Mouse (Mus musculus) regulatory T cell (primary cell): Measurements from ENCODE around the gene Vps13d.

Source experiments
- in situ Hi-C: fragments of 300-600 bp; cut with MboI, MseI; formaldehyde crosslinking; loops from one replicate; pipeline ENCODE4 v1.15.1; 2025; ENCODE audit warnings: high pct_unique_total_duplicates

Vps13d gene

DNA sequence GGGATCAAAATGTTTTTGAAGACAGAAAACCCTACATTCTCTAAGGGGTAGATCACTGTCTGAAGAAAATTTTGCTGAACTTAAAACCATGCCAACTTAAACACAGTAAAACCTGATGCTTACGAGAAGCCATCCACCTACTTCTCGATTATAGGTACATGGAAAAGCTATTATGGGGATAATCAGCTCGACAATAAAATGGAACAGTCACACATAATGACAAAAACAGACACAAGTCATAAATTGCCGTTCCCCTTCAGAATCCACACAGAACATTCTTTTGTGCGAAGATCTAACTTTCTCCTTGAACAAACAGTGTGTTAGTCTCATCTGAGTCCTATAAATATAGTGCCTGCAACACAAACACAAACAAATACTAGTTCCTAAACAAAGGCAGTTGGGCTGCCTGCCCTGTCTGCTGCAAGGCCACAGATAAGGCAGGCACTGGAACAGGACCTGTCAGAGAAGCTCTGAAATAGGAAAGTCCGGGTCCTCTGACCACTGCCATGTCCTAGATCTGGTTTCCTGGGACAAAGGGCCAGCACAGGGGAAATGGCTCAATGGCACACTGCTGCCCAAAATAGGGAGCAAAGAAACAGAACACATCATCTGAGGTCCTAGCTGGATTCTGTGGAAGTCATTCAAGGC lies 153.5 kb downstream of the Vps13d start:
- in situ Hi-C loops, result no loop called here

DNA sequence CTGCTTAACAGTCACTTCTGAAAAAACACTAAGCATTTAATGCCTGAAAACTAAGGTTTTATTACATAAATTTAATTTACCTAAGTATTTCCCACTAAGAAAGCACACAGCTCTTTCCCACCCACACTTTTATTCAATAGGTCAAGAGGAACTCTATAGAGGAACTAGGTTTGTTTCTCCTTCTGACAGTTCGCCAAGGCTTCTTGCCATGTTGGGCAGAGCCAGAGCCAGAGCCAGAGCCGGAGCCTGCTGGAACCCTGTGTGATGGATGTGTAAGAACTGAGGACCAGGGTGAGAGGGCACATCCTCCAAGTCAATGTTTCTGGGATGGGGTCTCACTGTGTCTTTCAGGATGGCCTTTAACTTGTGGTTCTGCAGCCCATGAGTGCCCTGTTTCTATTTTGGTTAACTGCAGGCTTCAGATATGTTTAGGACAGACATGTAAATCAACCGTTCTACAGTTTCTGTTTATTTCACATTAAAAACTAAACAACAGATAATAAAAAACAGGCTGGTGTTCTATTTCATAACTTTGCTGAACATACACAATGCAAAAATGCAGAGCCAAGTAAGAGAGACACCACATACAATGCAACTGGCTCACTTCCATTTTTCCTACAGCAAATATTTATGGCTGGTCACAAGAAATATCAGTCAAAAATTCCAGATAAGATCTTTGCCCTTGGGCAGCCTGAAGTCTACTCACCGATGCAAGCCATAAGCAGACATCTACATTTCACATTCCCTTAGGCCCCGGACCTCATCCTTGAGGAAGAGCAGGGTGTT lies 157.0 kb downstream of the Vps13d start:
- in situ Hi-C loops, result no loop called here

DNA sequence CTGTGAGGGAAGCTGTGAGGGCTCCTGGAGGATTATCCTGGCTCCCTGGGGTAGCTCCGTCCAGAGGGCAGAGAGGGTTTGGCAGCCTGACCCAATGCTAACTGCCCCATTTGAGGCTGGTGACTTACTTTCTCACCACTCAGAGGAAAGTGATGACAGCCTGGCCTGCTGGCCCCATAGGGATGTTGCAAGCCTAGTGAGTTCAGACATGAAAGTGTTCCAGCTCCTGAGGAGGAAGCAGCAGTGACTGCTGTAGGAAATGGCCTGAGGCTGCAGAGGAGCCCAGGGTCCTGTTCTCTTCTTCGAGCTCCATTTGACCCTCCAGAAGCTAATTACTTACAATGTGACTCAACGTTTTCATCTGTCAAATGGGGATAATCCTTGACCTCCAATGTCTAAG lies 157.8 kb downstream of the Vps13d start:
- in situ Hi-C loops, result no loop called here

DNA sequence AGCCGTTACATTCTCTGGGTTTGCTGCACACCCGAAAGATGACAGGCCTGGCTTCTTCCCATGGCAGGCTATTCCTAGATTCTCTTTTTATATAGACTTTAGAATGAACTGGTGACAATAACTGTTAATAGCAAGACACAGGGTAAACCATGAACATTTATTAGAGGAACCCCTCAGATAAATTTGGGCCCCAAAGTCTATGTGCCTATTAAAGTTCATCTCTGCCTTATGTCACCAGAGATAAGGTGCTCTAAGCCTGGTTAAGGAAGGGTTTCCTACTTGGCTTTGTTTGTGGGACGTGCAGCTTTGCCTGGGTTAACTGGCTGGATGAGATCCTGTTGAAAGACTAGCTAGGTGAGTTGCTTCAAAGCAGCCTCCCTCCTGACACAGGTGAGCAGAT lies 159.4 kb downstream of the Vps13d start:
- in situ Hi-C loops, result no loop called here

DNA sequence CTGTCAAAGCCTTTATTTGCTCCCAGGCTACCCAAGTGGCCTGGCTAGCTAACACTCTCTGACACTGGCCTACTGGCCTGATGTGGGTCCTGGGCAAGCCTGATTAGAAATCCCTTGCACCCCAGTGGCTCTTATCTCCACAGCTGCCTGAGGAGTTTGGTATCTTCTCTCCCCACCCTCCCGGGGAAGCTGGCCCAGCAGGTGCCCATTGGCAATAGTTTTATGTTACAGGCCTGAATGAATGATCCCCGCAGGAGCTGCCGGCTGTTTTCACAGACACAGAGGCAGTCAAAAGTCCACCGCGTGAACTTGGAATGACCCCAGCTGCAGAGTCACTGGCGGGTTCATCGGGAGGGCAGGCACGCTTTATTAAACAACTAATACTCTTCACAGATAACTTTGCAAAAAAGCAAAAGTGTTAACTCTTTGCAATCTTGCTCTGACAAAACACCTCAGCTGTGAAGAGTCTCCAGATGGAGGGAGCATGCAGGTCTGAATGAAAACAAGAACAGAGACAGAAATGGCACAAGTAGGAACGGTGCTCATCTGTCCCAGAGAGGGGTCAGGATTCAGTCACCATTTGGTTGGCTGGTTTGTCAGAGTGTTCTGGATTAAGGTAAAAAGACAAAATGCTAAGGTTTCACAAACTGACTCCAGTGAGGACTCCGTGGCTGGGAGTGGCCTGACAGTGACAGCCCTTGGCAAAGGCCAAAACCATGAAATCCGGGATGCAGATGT lies 160.1 kb downstream of the Vps13d start:
- in situ Hi-C loops, result no loop called here

DNA sequence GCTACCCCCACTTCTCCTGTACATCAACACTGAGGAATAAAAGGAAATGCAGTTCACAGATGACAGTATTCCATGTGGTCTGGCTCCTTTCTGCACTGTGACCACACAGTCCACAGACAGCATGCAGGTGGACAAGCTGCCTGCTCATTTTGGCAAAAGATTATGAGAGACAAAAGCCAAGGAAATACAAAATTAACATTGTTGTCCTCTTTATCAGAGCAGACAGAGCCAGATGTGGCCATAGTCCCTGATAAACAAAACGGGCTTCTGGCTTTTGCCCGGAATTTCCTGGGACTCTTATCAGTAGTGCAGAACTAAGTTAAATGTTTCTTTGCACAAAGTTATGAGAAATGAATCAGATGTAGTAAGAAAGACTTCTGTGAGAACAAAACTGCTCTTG lies 161.4 kb downstream of the Vps13d start:
- in situ Hi-C loops, result no loop called here

DNA sequence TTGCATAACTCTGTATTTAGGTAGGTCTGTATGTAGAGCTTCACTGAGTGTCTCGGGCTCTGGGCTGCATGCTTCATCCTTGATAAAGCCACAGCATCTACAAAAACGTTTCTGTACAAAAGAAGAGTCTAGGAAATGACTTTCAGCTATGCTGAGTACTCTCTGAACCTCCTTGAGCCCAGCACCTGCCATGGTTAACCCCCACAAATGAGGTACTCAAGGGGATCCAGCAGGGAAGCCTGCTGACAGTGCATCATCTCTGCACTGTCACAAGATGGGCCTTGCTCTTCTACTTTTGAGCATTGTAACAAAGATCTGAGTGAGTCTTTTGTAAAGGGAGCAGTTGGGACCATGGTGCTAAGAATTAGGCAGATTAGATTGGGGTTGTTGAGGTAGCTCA lies 162.2 kb downstream of the Vps13d start:
- in situ Hi-C loops, result no loop called here

DNA sequence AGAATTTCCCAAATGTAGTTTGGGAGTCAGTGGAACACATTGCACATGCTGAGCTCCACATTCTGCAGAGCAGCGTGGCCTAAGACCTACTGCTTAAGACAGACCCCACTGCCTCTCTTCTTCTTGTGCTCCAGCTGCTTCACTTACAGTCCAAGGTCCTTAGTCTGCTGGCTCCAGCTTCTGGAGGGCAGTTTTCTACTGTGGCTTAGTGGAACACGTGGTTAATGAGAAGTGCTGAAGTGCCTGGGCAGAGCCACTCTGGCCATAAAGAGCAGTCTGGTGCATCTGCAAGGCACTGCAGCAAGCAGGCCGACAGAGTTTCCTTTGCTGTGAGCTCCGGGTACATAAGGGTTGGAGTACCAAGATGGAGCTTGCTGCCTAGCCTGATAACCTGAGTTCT lies 163.3 kb downstream of the Vps13d start:
- in situ Hi-C loops, result no loop called here

DNA sequence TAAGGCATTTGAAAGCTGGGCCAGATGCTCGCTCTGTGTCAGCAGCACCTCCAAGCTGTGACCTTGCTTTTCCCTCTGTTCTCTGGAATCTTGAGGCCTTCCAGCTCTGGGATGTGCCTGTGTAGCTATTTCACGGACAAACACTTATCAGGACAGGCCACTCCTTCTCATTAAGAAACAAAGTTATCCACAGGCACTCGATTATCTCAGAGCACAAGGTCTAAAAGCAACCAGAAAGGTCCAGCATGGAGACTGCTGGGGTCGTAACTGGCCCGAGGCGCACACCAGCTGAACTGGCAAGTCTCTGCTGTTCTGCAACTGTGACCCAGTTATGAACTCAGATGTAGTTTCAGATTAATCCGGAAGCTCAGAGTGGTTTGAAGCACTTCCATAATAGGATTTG lies 168.4 kb downstream of the Vps13d start:
- in situ Hi-C loops, result no loop called here

DNA sequence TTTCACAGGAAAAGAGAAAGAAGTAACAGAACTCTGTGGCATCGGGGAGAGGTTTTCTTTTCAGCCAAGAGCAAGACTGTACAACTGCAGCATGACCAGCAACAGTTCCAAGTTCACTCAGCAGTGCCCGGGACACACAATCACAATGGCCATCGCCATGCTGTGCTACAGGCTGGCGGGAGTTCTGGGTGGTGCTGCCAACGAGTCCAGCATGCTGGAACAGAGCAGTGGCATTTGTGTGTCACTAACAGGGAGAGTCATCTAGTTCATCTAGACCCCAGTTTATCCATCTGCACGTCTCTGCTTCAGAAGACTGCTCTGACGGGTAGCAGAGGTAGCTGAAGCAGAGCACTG lies 169.4 kb downstream of the Vps13d start:
- in situ Hi-C loops, result no loop called here

DNA sequence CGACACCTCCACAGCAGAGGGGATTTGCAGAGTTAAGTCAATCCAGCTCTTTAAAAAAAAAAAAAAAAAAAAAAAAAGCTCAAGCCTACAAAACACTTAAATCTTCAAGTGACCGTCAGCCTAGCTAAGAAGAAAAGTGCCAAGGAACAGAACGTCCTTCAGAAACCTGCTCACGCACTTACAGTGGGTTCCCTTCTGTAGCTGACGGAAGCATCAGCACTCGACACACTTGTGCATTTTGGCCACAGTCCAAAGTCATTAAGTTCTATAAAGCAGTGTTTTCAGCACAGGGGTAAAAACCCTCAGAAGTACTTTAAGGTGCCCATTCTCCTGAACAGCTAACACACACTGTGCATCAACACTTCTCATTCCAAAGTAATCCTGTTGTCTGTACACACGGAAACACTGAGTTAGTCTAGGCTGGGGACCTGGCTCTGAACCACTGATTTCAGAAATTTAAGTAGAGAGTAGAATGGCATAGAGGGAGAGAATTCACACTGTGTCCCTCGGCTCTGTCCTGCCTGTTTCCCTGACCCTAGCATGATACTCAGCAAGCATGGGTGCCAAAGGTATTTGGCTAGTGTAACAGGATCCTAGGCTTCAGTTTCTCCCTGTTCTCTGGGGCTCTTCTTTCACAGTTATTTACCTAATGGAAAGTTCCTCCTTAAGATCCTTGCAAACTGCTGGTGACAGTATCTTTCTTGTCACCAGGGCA lies 170.0 kb downstream of the Vps13d start:
- in situ Hi-C loops, result no loop called here

DNA sequence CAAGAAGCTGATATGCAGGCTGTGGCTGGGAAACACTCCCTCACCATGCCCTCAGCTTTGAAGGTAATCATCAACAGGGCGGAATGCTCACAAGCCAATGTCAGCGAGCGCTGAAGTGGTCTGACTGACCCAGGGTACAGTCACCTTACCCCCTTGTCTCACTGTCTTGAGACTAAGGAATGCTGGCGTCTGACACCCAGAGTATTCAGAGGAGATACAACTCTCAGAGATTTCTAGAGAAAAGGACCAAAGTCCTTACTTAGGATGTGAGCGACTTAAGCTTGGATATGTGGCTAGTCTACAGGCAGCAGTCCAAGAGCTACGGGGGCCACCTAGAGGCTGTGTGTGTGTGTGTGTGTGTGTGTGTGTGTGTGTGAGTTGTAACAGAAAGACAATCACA lies 170.9 kb downstream of the Vps13d start:
- in situ Hi-C loops, result no loop called here

DNA sequence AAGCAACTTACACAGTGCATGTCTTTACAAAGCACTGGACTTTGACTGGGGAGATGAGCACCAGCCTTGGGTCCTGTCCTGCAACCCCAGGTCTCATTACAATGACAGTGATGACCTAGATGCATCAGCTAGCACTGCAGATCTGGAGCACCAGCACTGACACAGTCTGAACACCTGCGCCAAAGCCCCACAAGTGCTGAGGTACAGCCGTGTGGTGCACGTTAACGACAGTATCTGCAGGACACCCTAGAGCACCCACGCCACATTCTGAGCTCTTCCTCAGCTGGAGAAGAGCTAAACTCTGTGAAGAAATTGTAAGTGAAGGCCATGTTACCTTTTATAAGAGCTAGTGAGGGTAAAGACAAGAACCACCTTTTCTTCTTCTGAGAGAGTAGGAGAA lies 172.0 kb downstream of the Vps13d start:
- in situ Hi-C loops, result no loop called here

DNA sequence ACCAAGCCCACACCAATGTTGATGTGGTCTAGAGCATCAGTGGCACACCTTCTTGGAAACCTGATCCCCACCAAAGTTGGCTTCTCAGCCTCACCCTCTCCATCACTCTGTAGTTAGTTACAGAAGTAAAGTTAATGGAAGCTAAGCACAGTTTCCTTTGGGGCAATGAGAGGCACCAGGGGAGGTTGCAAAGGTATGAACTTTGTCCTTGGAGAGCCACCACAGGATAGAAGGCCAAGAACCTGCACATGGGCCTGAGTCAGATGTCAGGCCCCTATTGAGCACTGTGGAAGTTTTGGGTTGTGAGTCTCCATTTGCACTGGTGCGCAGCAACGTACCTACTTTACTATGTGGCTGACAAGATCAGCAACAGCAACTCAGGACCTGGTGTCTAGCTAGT lies 172.6 kb downstream of the Vps13d start:
- in situ Hi-C loops, result no loop called here

DNA sequence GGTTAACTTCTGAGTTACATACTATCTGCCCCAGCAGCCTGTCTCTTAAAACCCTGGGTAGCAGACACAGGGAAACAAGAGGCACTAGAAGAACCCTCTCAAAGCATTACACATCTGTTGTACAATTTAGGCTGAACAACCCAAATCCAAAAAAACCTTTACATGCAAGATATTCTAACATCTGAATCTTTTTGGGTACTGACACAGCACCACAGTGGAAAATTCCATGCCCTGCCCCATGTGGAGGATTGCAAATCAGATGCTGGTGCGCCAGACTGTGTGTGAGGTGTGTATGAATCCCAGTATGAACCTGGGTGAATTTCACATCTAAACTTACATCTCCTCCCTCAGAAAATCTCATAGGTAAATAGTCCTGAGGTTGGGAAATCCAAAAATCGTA lies 174.4 kb downstream of the Vps13d start:
- in situ Hi-C loops, result no loop called here

DNA sequence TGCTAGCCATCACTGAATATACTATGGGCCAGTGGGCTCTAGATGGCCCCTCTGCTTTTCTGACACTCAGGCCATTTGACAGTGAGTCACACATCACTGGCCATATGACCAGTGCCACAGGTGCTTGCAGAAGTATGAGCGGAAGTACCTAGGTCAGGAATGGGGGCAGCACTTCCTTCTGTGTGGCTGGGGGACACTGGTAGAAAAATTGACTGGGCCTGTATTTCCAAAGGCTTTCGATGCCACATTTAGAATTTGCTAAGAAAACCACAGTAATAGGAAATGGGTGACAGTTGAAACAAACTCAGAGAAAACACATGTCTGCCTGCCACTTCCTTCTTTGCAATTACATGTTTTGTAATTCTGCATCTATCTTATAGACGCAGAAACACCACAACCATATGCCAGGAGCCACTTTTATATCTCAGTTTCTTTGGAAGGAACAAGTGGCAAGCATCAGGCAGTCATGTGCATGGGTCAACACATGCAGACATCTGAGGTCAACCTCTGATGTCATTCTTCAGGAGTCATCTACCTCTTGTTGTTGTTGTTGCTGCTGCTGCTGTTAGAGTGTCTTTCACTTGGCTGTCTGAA lies 175.6 kb downstream of the Vps13d start:
- in situ Hi-C loops, result no loop called here

DNA sequence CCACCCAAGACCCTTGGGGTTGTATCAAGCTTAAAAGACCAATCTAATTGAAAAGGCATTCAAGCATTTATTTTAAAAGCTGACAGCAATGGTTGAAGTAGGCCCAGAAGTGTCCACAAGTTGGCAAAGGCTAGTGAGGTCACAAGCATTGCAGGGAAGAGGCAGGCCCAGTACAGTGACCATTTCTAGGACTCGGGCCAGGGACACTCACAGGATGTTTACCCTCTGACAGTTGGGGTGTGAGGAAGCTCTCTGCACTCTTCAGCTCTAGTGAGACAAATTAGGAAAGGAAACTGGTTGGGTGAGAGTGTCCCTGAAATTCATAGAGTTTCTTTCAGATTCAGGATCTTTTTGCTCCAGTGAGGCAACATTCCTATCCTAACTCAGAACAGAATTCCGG lies 177.1 kb downstream of the Vps13d start:
- in situ Hi-C loops, result no loop called here

DNA sequence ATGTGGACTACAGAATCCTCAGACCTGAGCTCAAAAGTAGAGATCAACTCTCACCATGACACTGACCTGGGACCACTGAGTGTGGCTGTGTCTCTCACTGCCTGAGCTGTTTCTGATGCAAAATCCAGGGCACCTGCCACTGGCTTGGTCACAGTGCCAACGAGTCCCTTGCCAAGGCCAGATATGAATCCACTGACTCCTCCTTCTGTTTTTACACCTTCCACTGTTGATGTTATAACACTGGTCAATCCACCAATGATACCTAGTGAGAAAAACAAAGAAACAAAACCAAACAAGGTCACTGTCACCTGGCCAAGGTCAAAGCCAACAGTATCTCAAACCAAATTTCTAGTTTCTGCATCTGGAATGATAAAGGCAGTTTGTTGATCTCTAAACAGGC lies 178.1 kb downstream of the Vps13d start:
- in situ Hi-C loops, result no loop called here

DNA sequence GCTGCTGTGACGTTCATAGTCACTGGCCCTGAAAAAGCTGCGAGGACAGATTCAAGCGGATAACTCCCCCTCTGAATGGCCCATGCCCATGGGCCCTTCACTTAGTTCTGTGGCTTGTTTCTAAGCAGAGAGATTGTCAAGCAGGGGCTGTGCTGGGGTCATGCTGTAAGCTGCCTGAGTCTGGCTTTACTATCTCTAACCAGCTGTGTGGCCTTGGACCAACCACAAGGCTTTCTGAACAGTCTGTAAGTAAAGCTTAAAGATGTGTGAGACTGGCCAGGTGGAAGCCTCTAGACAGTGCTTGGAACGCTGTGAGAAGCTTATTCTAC lies 180.2 kb downstream of the Vps13d start:
- in situ Hi-C loops, result no loop called here

DNA sequence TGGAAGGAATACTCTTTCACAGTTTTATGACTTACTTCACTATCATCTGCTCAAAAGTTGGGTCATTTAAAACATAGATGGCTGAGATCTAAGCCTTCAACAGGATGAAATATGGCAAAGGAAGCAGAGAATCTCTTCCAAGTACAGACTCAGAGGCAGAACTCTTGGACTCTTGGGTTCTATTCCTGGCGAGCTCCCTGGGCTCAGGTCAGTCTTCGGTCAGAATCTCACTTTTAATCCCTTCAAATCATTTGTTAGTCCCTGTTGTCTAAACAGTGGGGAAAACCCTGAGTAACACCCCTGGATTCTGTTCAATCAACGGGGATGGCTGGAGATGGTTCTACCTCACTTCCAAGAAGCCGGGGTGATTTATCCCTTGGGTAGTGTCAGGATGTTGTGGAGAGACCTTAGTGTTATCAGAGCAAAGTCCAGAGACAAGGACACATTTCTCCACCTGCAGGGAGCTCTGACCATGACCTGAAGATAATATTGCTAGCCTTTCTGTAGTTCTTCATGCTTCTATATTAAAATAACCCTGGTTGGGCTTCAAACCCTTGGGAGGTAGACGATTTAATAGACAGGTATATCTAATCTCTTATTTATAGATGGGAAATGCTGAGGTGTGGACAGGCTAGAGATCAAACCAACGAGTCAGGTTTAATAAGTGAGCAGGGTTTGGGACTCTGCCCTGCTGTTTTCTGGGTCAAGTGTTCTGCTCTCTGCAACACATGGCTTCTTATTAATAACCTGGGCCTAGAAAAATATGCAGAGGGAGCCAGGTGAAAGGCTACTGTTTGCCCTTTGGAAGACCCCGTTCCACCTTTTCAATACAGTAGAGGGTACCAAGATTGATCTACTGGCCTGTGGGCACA lies 180.8 kb downstream of the Vps13d start:
- in situ Hi-C loops, result no loop called here

DNA sequence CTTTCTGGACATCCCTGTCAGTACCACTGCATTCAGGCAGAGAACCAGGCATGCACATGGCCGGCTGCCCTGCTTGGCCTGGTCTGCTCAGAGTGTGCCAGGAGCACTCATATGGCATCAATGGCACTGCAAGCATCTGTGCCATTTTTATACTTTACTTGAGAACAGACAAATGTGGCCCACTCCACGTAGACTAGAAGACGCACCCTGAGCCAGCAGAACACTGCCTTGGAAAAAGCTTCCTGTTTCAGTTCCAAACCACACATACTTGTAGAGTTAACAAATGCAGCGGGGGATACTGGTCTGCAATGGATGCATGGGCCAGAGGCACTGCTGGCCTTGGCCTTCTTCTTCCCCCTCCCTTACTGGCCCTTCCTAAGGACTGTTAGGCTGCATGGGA lies 181.6 kb downstream of the Vps13d start:
- in situ Hi-C loops, result no loop called here
